Mouse (Mus musculus) midbrain, embryonic 13.5 days (tissue): Measurements from ENCODE around the gene Tmem160. TPM values are rescaled to one million over a fixed set of nuclear protein-coding genes. Genes with fewer than 3 reads are reported as not detected.

Source experiments
- ATAC-seq: fragments of 200-750 bp; cut with Nextera tagmentation; 2 replicates; pipeline ENCODE4 v1.8.0; 2017; ENCODE audit warnings: mild to moderate bottlenecking, moderate TSS enrichment, moderate library complexity
- H3K27ac ChIP-seq: fragments of 300-500 bp; sonication (generic); 2 replicates; pipeline ENCODE4 v1.5.1; 2015; ENCODE audit warnings: inconsistent platforms, mild to moderate bottlenecking, moderate library complexity
- H3K27me3 ChIP-seq: fragments of 300-500 bp; sonication (generic); 2 replicates; pipeline ENCODE4 v1.6.1; 2015; ENCODE audit warnings: mild to moderate bottlenecking, inconsistent platforms
- H3K36me3 ChIP-seq: fragments of 300-500 bp; sonication (generic); 2 replicates; pipeline ENCODE4 v1.6.1; 2015; ENCODE audit warnings: mild to moderate bottlenecking, inconsistent platforms
- H3K4me1 ChIP-seq: fragments of 300-500 bp; sonication (generic); replicated peaks from 2 replicates; pipeline ENCODE4 v1.6.1; 2015; ENCODE audit warnings: inconsistent platforms
- H3K4me2 ChIP-seq: fragments of 300-500 bp; sonication (generic); replicated peaks from 2 replicates; pipeline ENCODE4 v1.6.1; 2015; ENCODE audit warnings: moderate library complexity, mild to moderate bottlenecking, inconsistent platforms
- H3K4me3 ChIP-seq: fragments of 300-500 bp; sonication (generic); replicated peaks from 2 replicates; pipeline ENCODE4 v1.5.1; 2015; ENCODE audit warnings: mild to moderate bottlenecking, inconsistent platforms
- H3K9ac ChIP-seq: fragments of 300-500 bp; sonication (generic); replicated peaks from 2 replicates; pipeline ENCODE4 v1.6.1; 2015; ENCODE audit warnings: mild to moderate bottlenecking, inconsistent platforms
- H3K9me3 ChIP-seq: fragments of 300-500 bp; sonication (generic); 2 replicates; pipeline ENCODE4 v1.6.1; 2016; ENCODE audit warnings: mild to moderate bottlenecking, inconsistent platforms
- WGBS: fragments of 180-500 bp; shearing (Covaris S2); methylation state at CpG from one replicate; pipeline ENCODE4 v1.1.7; 2015; 5-methylcytosine and 5-hydroxymethylcytosine counted together
- polyA plus RNA-seq: library from polyadenylated mRNA; unstranded; fragments of >200 nt; fragmentation: Nextera tagmentation; extraction: Ambion mirVana; gene quantifications from 2 replicates; pipeline ENCODE4 v1.2.1, GENCODE M21; 2015

The Tmem160 gene
- polyA plus RNA-seq, 1 experiment from 2014 or later: 59.4 TPM

DNA sequence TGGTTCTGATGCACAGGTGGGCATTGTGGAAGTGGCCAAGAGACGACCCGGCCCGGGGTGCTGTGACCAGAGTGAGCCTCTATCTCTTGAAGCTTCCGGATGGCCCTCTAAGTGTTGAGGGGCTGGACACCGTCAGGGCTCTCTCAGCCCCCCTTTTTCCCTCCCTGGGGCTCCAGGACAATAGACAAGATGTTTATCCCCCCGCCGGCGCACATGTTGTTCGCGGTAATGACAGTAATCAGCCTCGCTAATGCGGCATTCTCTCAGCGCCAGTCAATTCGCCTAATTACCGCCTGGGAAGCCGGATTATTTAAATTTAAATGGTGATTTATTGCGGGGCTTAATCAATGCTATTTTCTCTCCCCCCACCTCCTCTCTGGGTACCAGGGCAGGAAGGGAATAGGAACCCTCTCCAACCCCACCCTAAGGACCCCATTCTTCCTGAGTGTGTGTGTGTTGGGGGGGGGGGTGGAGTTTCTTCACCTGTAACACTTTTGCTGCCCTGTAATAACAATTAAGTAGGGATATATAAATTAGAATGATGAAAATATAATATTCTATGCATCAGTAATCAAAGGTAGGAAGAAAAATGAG is 19.6 kb downstream of the Tmem160 start:
- H3K9ac ChIP-seq: no peak overlapping the region
- H3K4me3 ChIP-seq: no peak overlapping the region
- no peaks in the 10 kb centered on the region for H3K9me3 ChIP-seq
- H3K4me1 ChIP-seq: peaks cover 29% of the 10 kb centered on the region
- H3K27ac ChIP-seq: no peak overlapping the region
- 2% methylated on average over 17 of the region's 17 CpGs for WGBS
- no peak for ATAC-seq
- 0 out of 2 replicates have a peak overlapping the region, but pooled peaks have one; percentile 13 for H3K4me2 ChIP-seq
- no peaks in the 10 kb centered on the region for H3K36me3 ChIP-seq
- H3K27me3 ChIP-seq: peaks cover 86% of the 10 kb centered on the region

DNA sequence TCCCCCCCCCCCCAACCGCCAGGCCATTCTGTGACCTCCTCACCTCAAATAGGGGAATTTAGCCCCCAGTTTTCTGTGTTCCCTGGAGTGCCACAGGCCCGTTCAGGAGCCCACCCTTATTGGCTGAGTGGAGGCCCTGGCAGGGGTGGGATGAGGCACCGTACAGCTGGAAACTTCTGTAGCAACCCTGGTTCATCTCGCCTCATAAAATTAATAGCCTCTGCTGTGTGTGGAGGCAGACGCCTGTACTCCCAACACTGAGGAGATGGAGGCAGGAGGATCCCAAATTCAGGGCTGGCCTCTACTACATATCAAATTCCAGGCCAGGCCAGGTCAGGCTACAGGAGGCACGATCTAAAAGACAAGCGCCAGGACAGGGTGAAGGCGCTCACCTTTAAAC is 21.3 kb downstream of the Tmem160 start:
- H3K4me1 ChIP-seq: peaks cover 24% of the 10 kb centered on the region
- peaks cover 87% of the 10 kb centered on the region for H3K27me3 ChIP-seq
- no peak overlapping the region for H3K4me2 ChIP-seq
- H3K27ac ChIP-seq: no peak overlapping the region
- no peak overlapping the region for H3K9ac ChIP-seq
- H3K9me3 ChIP-seq: no peaks in the 10 kb centered on the region
- ATAC-seq: no peak
- no peaks in the 10 kb centered on the region for H3K36me3 ChIP-seq
- H3K4me3 ChIP-seq: no peak overlapping the region
- 67% methylated on average over 8 of the region's 8 CpGs for WGBS

GRCm38 (mm10) chr7:16474445-16474844 is 21.9 kb downstream of the Tmem160 start:
- Histone ChIP-seq H3K9me3 (no peaks in the 10 kb centered on the region), H3K27ac (no peak overlapping the region), H3K36me3 (no peaks in the 10 kb centered on the region), H3K4me2 (peak overlapping the region; percentile 33), H3K9ac (no peak overlapping the region), H3K4me1 (peaks cover 24% of the 10 kb centered on the region), H3K4me3 (peak overlapping the region; percentile 23), H3K27me3 (peaks cover 84% of the 10 kb centered on the region)
- WGBS: 3% methylated on average over 33 of the region's 33 CpGs
- ATAC-seq: no peak

GRCm38 (mm10) chr7:16475321-16475720 is 22.7 kb downstream of the Tmem160 start:
- Histone ChIP-seq H3K4me1 (peaks cover 24% of the 10 kb centered on the region), H3K27ac (no peak overlapping the region), H3K9ac (peak overlapping the region; percentile 4; the same call in 1 of the 2 replicates), H3K4me2 (peak overlapping the region; percentile 53), H3K4me3 (peak overlapping the region; percentile 35), H3K9me3 (no peaks in the 10 kb centered on the region), H3K27me3 (peaks cover 76% of the 10 kb centered on the region), H3K36me3 (no peaks in the 10 kb centered on the region)
- 3% methylated on average over 23 of the region's 23 CpGs for WGBS
- no peak for ATAC-seq

DNA sequence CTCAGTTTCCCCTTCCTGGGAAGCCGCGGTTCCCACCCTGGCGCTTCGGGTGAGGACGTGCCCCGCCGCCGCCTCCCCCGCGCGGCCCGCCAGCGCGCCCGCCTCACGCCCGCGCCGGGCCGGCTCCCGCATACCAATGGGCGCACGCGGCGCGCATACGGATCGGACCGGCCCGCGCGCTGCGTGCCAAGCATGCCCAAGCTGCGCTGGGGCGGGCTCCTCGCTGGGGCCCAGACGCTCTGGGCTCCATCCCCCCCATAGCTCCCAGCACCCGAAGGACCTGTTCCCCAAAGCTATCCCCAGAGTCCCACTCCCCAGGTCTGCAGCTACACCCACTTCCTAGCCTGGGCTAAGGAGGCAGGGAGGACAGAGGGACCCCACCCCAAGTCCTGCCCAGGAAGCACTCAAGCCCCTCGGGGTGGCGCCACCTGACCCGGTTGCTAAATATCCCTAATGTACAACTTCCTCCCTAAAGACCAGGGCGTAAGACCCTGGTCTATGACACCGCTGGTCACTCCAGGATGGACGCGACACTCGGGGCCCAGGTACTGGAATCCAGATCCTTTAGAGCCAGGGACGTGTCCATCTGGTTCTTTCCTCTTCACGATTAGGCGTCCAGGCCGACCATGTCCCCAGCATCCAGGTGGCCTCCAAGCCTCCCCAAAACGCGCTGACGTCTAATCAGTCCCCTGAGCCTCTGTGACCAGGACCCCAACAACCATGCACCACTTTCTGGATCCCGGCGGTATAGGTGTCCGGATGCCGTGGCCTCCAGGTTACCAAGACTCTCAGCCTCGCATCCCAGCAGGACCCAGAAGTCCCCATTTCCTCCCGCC is 23.4 kb downstream of the Tmem160 start:
- peak; percentile 32; the same call in 1 of the 2 replicates for ATAC-seq
- Histone ChIP-seq H3K4me2 (peak overlapping the region; percentile 53), H3K9ac (peak overlapping the region; percentile 51; the same call in 1 of the 2 replicates)

GRCm38 (mm10) chr7:16476600-16476989 is 24.0 kb downstream of the Tmem160 start:
- Histone ChIP-seq H3K4me1 (peaks cover 24% of the 10 kb centered on the region), H3K36me3 (no peaks in the 10 kb centered on the region), H3K9me3 (no peaks in the 10 kb centered on the region), H3K27me3 (peaks cover 64% of the 10 kb centered on the region), H3K27ac (no peak overlapping the region), H3K4me3 (peak overlapping the region; percentile 35), H3K4me2 (peak overlapping the region; percentile 53), H3K9ac (0 out of 2 replicates have a peak overlapping the region, but pooled peaks have one; percentile 51)
- ATAC-seq: peak; percentile 9; the same call in 1 of the 2 replicates
- WGBS: under 1% methylated on average over 34 of the region's 34 CpGs

More for the DNA sequence above, 23.4 kb downstream of the Tmem160 start:
- 2% methylated on average over 43 of the region's 59 CpGs for WGBS
- Histone ChIP-seq H3K4me3 (peak overlapping the region; percentile 35), H3K27me3 (peaks cover 70% of the 10 kb centered on the region), H3K4me1 (peaks cover 24% of the 10 kb centered on the region), H3K9me3 (no peaks in the 10 kb centered on the region), H3K36me3 (no peaks in the 10 kb centered on the region), H3K27ac (no peak overlapping the region)

DNA sequence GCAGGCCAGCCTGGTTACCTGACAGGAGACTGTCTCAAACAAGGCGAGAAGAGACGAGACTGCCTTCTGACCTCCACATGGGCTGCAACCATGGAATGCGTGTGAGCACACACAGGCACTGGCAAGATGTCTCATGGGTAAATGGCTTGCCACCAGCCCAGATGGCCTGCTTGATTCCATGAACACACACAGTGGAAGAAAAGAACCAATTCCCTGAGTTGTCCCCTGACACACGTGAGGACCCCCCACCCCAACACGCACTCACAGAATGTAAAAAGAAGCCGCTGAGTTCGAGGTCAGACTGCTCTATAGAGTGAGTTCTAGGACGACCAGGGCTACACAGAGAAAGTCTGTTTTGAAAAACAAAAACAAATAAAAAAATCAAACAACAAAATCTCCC is 25.0 kb downstream of the Tmem160 start, which contains the start of gene Npas1:
Gene Npas1 (minus strand): TSS at position 101 of the 400 bp plus-strand sequence.
- Histone ChIP-seq H3K27ac (no peak within 1 kb of the TSS), H3K27me3 (peaks cover 55% of the 10 kb centered on the region), H3K9me3 (no peaks in the 10 kb centered on the region), H3K9ac (0 out of 2 replicates have a peak within 1 kb of the TSS, but pooled peaks have one; percentile 51), H3K4me2 (peak within 1 kb of the TSS; percentile 53), H3K4me1 (peaks cover 19% of the 10 kb centered on the region), H3K4me3 (peak within 1 kb of the TSS; percentile 35), H3K36me3 (no peaks in the 10 kb centered on the region)
- ATAC-seq: no peak
- WGBS: 87% methylated on average over 8 of the region's 8 CpGs

- no peak overlapping the region for H3K4me3 ChIP-seq
Observed at GRCm38 (mm10) chr7:16488816-16489215, 36.2 kb downstream of the Tmem160 start.

DNA sequence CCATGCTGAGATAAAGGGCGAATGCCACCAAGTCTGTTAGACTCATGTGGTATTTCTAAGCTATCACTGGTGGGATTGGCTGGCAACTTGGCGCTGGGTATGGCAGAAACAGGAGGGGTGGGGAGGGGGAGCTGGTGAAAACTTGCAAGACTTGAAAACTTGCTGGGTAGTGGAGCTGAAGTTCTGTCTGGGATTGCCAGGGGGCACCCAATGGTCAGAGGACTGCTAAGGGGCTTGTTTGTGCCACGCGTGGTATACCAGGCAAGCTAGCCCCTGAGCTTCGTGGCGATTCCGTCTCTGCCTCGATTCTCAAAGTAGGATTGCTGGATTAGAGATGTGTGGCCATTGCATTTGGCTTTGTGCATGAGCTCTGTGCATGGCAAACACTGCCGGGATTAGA is 37.4 kb downstream of the Tmem160 start:
- no peak overlapping the region for H3K4me3 ChIP-seq
- H3K4me1 ChIP-seq: no peaks in the 10 kb centered on the region
- no peaks in the 10 kb centered on the region for H3K27me3 ChIP-seq
- H3K9ac ChIP-seq: no peak overlapping the region
- WGBS: 87% methylated on average over 9 of the region's 9 CpGs
- H3K9me3 ChIP-seq: no peaks in the 10 kb centered on the region
- peaks cover 3% of the 10 kb centered on the region for H3K36me3 ChIP-seq
- H3K27ac ChIP-seq: no peak overlapping the region
- no peak overlapping the region for H3K4me2 ChIP-seq
- no peak for ATAC-seq

More at GRCm38 (mm10) chr7:16488816-16489215, 36.2 kb downstream of the Tmem160 start:
- Histone ChIP-seq H3K4me1 (no peaks in the 10 kb centered on the region), H3K27ac (no peak overlapping the region), H3K9me3 (no peaks in the 10 kb centered on the region), H3K36me3 (no peaks in the 10 kb centered on the region; the same call in 1 of the 2 replicates), H3K4me2 (no peak overlapping the region), H3K27me3 (no peaks in the 10 kb centered on the region), H3K9ac (no peak overlapping the region)
- no peak for ATAC-seq

- H3K36me3 ChIP-seq: peaks cover 21% of the 10 kb centered on the region
- peak; percentile 43 for ATAC-seq
- H3K4me3 ChIP-seq: no peak overlapping the region
- H3K27me3 ChIP-seq: no peaks in the 10 kb centered on the region
- H3K27ac ChIP-seq: no peak overlapping the region
- no peak overlapping the region for H3K4me2 ChIP-seq
- H3K9me3 ChIP-seq: no peaks in the 10 kb centered on the region
- no peaks in the 10 kb centered on the region for H3K4me1 ChIP-seq
- no peak overlapping the region for H3K9ac ChIP-seq
- 47% methylated on average over 3 of the region's 3 CpGs for WGBS
Observed at GRCm38 (mm10) chr7:16491759-16492158, 39.2 kb downstream of the Tmem160 start.

DNA sequence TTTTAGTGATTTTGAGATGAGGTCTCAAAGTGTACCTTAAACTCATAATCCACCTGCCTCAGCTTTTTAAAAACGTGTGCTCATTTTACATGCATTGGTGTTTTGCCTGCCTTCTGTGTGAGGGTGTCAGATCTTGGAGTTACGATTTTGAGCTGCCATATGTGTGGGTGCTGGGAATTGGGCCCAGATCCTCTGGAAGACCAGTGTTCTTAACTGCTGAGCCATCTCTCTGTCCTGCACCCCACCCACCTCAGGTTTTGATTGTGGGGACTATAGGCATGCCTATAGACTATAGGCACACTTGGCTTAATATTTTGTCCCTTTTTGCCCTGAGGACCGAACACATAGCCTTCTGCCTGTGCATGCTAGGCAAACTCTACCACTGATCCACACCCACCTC is 39.6 kb downstream of the Tmem160 start:
- Histone ChIP-seq H3K4me1 (no peaks in the 10 kb centered on the region), H3K4me3 (no peak overlapping the region), H3K27me3 (no peaks in the 10 kb centered on the region), H3K36me3 (peaks cover 26% of the 10 kb centered on the region), H3K9ac (no peak overlapping the region), H3K9me3 (no peaks in the 10 kb centered on the region), H3K27ac (no peak overlapping the region), H3K4me2 (no peak overlapping the region)
- ATAC-seq: no peak
- WGBS: 67% methylated on average over 3 of the region's 3 CpGs

DNA sequence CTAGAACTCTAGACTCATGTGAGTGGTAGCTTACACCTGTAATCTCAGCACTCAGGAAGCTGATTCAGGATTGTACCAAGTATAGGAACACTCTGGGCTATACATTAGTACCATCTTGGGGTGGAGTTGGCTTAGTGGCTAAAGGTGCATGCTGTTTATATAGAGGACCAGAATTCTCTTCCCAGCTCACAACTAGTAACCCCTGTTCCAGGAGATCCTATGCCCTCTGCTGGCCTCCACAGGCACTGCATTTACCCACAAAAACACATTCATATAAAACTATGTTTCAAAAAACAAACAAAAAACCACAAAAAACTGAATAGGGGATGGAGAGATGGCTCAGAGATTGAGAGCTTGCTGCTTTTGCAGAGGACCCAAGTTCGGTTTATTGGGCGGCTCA is 40.8 kb downstream of the Tmem160 start:
- Histone ChIP-seq H3K9ac (no peak overlapping the region), H3K9me3 (no peaks in the 10 kb centered on the region), H3K4me1 (no peaks in the 10 kb centered on the region), H3K27me3 (no peaks in the 10 kb centered on the region), H3K27ac (no peak overlapping the region), H3K4me3 (no peak overlapping the region), H3K4me2 (no peak overlapping the region), H3K36me3 (peaks cover 37% of the 10 kb centered on the region)
- no peak for ATAC-seq
- 40% methylated on average over 2 of the region's 2 CpGs for WGBS
